Mouse (Mus musculus) midbrain, postnatal 0 days (tissue): ENCODE data around the gene Sh2d2a. TPM values are rescaled to one million over a fixed set of nuclear protein-coding genes. Genes with fewer than 3 reads are reported as not detected.
A peak's percentile ranks its signal among the peaks of the same experiment; 100 is the strongest.

Source experiments
- ATAC-seq: fragments of 200-750 bp; cut with Nextera tagmentation; 2 replicates; pipeline ENCODE4 v1.8.0; 2017; ENCODE audit warnings: moderate number of reproducible peaks, mild to moderate bottlenecking, moderate TSS enrichment, moderate library complexity; ENCODE audit not compliant: low FRiP score
- DNase-seq: peaks from one replicate; pipeline ENCODE4 v3.0.0-alpha.2; 2015; ENCODE audit warnings: low spot score
- H3K27ac ChIP-seq: fragments of 300-500 bp; sonication (generic); 2 replicates; pipeline ENCODE4 v1.5.1; 2014; ENCODE audit warnings: low read depth, mild to moderate bottlenecking, low read length, mixed read lengths
- H3K27me3 ChIP-seq: fragments of 300-500 bp; sonication (generic); 2 replicates; pipeline ENCODE4 v1.6.1; 2014; ENCODE audit warnings: low read length, control low read depth, mixed read lengths; ENCODE audit not compliant: insufficient read depth
- H3K36me3 ChIP-seq: fragments of 300-500 bp; sonication (generic); 2 replicates; pipeline ENCODE4 v1.6.1; 2014; ENCODE audit warnings: low read length, control low read depth, mixed read lengths; ENCODE audit not compliant: insufficient read depth
- H3K4me1 ChIP-seq: fragments of 300-500 bp; sonication (generic); 2 replicates; pipeline ENCODE4 v1.6.1; 2014; ENCODE audit warnings: mild to moderate bottlenecking, control low read depth, antibody characterized with exemption, low read length, mixed read lengths; ENCODE audit not compliant: insufficient read depth
- H3K4me2 ChIP-seq: fragments of 300-500 bp; sonication (generic); 2 replicates; pipeline ENCODE4 v1.6.1; 2014; ENCODE audit warnings: low read depth, mild to moderate bottlenecking, low read length, mixed read lengths; ENCODE audit not compliant: poor library complexity, severe bottlenecking
- H3K4me3 ChIP-seq: fragments of 300-500 bp; sonication (generic); 2 replicates; pipeline ENCODE4 v1.5.1; 2014; ENCODE audit warnings: low read depth, mild to moderate bottlenecking, low read length, moderate library complexity
- H3K9ac ChIP-seq: fragments of 300-500 bp; sonication (generic); replicated peaks from 2 replicates; pipeline ENCODE4 v1.6.1; 2014; ENCODE audit warnings: mild to moderate bottlenecking, low read length, moderate library complexity, mixed read lengths; ENCODE audit not compliant: poor library complexity, severe bottlenecking
- H3K9me3 ChIP-seq: fragments of 300-500 bp; sonication (generic); 2 replicates; pipeline ENCODE4 v1.6.1; 2016; ENCODE audit warnings: low read length, control low read depth
- CTCF ChIP-seq: IDR thresholded peaks from 2 replicates; pipeline ENCODE4 v1.5.1; 2016; ENCODE audit warnings: antibody characterized with exemption, mild to moderate bottlenecking
- WGBS: fragments of 180-500 bp; shearing (Covaris S2); extraction: QIAGEN DNeasy Blood & Tissue Kit; methylation state at CpG from one replicate; pipeline ENCODE4 v1.1.7; 2014; 5-methylcytosine and 5-hydroxymethylcytosine counted together
- polyA plus RNA-seq: library from polyadenylated mRNA; unstranded; fragments of >200 nt; fragmentation: Nextera tagmentation; extraction: Ambion mirVana; gene quantifications from 2 replicates; pipeline ENCODE4 v1.2.1, GENCODE M21; 2015
- total RNA-seq: library from RNA; depleted of rRNA; stranded (reverse); fragments of >200 nt; gene quantifications from 2 replicates; pipeline ENCODE4 v1.2.3, GENCODE M21; 2014; rRNA removed

Sh2d2a gene
- total RNA-seq (not detected in 2 replicates), polyA plus RNA-seq (not detected in 2 replicates)

GRCm38 (mm10) chr3:87846650-87847110, at the start of gene Sh2d2a:
Gene Sh2d2a, plus strand, starts transcription at chr3:87846755.
- no peak within 1 kb of the TSS for H3K27ac ChIP-seq
- 85% methylated on average over 7 of the region's 7 CpGs for WGBS
- no peaks in the 10 kb centered on the region for H3K36me3 ChIP-seq
- TF ChIP-seq CTCF: no peak
- no peak within 1 kb of the TSS for H3K4me3 ChIP-seq
- H3K27me3 ChIP-seq: no peaks in the 10 kb centered on the region
- no peak within 1 kb of the TSS for H3K4me2 ChIP-seq
- no peaks in the 10 kb centered on the region for H3K9me3 ChIP-seq
- H3K9ac ChIP-seq: no peak within 1 kb of the TSS
- H3K4me1 ChIP-seq: no peaks in the 10 kb centered on the region
- ATAC-seq (no peak), DNase-seq (no peak)

DNA sequence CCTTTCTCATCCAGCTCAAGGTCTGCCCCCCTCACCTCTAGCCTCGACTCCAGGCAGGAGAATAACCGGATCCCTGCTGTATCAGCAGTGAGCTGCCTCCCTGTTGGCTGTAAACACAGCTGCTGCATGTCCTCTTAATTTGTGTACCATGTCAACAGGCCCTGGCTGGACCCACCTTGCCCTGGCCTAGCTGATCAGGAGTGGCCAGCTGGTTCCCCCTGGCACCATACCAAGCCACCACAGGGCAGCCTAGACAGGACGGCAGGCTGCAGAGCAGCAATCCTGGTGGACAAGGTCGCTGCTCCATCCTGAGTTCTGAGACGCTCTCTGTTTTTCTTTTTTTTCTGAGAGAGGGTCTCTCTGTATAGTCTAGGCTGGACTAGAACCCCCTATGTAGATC, 44.9 kb upstream of the Sh2d2a start:
- WGBS: 60% methylated on average over 5 of the region's 5 CpGs
- Histone ChIP-seq H3K4me1 (peaks cover 4% of the 10 kb centered on the region; the same call in 1 of the 2 replicates), H3K27ac (no peak overlapping the region), H3K4me3 (no peak overlapping the region), H3K9ac (no peak overlapping the region), H3K9me3 (no peaks in the 10 kb centered on the region), H3K36me3 (no peaks in the 10 kb centered on the region), H3K27me3 (peaks cover 49% of the 10 kb centered on the region), H3K4me2 (no peak overlapping the region)
- TF ChIP-seq CTCF: no peak
- DNase-seq: peak; percentile 30
- ATAC-seq: no peak

DNA sequence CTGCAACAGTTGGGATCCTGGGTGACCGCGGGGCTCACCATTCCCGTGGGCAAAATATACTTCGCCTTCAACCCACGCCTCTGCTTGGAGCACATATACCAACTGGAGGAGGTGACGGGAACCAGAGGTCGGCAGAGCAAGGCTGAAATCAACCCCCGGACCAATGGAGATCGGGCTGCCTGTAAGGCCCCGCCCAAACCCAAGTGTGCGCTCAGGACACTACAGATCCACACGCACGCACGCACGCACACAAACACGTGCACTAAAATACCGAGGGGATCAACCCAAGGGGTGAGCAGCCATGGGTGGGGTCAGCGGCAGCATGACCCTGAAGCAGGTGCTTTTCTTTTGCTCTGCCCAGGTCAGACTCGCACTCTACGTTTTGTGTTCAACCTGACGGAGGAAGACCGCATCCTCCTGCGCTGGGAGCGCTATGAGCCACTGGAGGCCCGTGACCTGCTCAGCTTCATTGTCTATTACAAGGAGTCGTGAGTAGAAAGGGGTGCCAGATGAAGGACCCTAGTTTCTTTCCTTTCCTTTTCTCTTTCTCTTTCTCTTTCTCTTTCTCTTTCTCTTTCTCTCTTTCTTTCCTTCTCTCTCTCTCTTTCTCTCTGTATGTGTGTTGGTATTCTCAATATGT, 42.4 kb upstream of the Sh2d2a start:
- Histone ChIP-seq H3K4me1 (peaks cover 4% of the 10 kb centered on the region; the same call in 1 of the 2 replicates), H3K9me3 (no peaks in the 10 kb centered on the region), H3K27ac (no peak overlapping the region), H3K27me3 (peaks cover 38% of the 10 kb centered on the region), H3K4me2 (peak overlapping the region; percentile 52), H3K9ac (no peak overlapping the region), H3K36me3 (no peaks in the 10 kb centered on the region), H3K4me3 (peak overlapping the region; percentile 25; the same call in 1 of the 2 replicates)
- DNase-seq (no peak), ATAC-seq (no peak)
- TF ChIP-seq CTCF: no peak
- WGBS: 4% methylated on average over 26 of the region's 26 CpGs

GRCm38 (mm10) chr3:87809322-87809962, 37.1 kb upstream of the Sh2d2a start:
- DNase-seq (no peak), ATAC-seq (no peak)
- Histone ChIP-seq H3K36me3 (no peaks in the 10 kb centered on the region), H3K9ac (no peak overlapping the region), H3K9me3 (no peaks in the 10 kb centered on the region), H3K27me3 (peaks cover 39% of the 10 kb centered on the region), H3K4me3 (peak overlapping the region; percentile 3), H3K4me2 (peak overlapping the region; percentile 33), H3K27ac (no peak overlapping the region), H3K4me1 (no peaks in the 10 kb centered on the region)
- 7% methylated on average over 28 of the region's 28 CpGs for WGBS
- no peak for TF ChIP-seq CTCF

- TF ChIP-seq CTCF: no peak
- WGBS: 88% methylated on average over 8 of the region's 8 CpGs
- peaks cover 29% of the 10 kb centered on the region for H3K27me3 ChIP-seq
Measured at GRCm38 (mm10) chr3:87811297-87811696, 35.3 kb upstream of the Sh2d2a start.

DNA sequence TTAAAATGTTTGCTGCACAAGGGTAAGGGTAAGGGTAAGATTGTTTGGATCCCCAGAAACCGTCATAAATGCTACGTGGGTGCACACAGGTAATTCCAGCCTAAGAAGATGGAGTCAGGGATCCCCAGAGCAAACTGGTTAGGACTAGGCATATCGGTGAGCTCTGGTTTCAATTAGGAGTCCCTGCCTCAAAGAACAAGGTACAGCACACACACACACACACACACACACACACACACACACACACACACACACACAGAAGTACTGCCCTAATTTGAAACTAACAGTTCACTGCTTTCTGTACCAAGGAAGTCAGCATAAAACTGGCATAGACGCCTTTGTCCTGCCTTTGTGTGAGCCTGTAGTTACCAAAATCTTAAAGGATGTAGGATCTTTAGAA, 34.1 kb upstream of the Sh2d2a start:
- Histone ChIP-seq H3K4me1 (peaks cover 6% of the 10 kb centered on the region; the same call in 1 of the 2 replicates), H3K9ac (no peak overlapping the region), H3K27me3 (peaks cover 29% of the 10 kb centered on the region), H3K9me3 (no peaks in the 10 kb centered on the region), H3K27ac (no peak overlapping the region), H3K36me3 (no peaks in the 10 kb centered on the region), H3K4me3 (no peak overlapping the region), H3K4me2 (no peak overlapping the region)
- DNase-seq (no peak), ATAC-seq (no peak)
- no peak for TF ChIP-seq CTCF
- WGBS: 88% methylated on average over 4 of the region's 4 CpGs

More at GRCm38 (mm10) chr3:87811297-87811696, 35.3 kb upstream of the Sh2d2a start:
- H3K4me3 ChIP-seq: no peak overlapping the region
- ATAC-seq (no peak), DNase-seq (no peak)
- no peak overlapping the region for H3K9ac ChIP-seq
- H3K27ac ChIP-seq: no peak overlapping the region
- no peaks in the 10 kb centered on the region for H3K36me3 ChIP-seq
- no peaks in the 10 kb centered on the region for H3K9me3 ChIP-seq
- no peak overlapping the region for H3K4me2 ChIP-seq
- no peaks in the 10 kb centered on the region for H3K4me1 ChIP-seq
